Mouse (Mus musculus) skeletal muscle tissue, adult 2 months (tissue): Measurements from ENCODE around the gene Kpna7.

Experiments used
- DNase-seq: peaks from one replicate; pipeline ENCODE4 v3.0.0-alpha.2; 2012; ENCODE audit warnings: low read depth, low spot score

Kpna7 gene

DNA sequence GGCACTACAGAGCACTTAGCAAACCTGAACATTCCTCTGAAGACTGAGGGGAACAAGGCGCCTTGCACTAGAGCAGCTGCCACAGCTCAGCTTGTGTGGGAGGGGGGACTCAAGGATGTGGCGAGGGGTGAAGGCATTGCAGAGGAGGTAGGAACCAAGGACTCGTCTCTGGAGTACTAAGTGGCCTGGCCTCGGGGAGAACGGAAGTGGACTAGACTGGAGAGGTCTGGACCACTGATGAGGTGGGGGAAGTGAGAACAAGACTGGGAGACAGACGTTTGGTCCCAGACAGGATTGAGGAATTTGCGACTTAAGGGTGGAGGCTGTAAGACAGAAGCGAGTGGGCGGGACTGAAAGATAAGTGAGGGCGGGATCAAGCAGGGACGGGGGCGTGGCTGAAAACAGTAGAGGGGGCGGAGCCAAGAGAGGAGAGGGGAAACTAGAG is 120.0 kb downstream of the Kpna7 start:
- no peak for DNase-seq

DNA sequence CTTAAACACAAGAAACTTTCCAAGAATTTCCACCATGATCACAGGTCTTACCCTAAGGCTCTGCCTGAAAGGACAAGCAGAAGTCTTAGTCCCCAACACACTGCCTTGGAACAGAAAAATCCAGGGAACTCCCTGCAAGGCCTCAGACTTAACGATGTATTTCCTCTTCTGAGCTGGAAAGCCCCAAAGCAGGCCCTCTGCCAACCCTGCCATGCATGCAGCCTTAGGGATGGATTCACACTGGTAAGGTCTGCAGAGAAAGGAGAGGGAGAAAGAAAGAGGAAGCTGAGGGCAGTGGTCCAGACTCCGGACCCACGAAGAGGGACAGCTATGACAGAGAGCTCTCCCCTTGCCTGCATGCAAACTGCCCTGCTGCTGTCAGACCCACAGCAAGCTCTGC is 120.4 kb downstream of the Kpna7 start:
- DNase-seq, result no peak

DNA sequence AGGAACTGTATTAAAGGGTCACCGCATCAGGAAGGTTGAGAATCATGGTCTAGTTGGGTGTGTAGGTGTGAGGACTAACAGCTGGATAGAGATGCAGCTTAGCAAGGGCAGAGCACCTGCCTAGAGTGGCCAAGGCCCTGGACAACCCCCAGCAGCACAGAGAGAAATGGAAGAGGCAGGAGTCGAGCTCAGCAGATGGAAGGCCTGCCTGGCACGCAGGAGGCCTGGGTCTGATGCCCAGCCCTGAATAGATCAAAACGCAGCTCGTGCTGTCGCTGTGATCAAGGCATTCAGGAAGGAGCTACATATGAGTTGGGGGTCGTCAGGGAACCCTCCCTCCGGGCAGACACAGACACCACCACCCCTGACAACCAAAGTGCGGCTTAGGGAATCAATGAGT is 125.6 kb downstream of the Kpna7 start:
- DNase-seq, result no peak

DNA sequence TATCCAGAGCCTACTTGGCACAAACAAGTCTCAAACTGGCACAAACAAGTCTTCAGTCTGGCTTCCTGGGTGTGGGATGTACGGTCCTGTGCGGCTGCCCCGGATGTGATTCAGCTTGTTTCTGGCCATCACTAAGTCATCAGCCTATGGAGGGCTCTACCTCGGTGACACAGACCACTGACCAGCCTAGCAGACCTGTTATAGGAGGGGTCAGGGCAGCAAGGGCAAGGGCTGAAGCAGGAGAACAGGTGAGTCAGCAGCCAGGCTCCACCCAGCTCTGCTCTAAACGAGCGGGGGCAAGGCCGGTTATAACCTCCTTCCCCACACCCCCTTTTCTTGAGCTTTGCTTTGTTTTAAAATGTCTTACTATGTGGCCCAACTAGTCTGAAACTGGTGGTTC is 129.4 kb downstream of the Kpna7 start:
- no peak for DNase-seq

DNA sequence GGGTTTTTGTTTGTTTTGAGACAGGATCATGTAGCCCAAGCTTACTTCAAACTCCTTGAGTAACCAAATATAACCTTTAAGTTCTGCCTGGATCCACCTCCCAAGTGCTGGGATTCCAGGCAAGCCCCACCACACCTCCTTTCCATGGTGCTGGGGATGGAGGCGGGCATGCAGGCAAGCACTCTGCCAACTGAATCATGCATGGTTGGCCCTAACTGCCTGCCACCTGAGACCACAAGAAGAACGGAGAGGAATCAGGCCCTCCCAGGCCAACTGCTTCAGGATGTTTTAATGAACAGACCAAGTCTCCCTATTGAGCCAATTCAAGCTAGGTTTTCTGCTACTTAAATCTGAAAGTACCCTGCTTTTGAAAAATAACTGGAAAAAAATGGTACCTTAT is 131.2 kb downstream of the Kpna7 start:
- DNase-seq, result no peak

DNA sequence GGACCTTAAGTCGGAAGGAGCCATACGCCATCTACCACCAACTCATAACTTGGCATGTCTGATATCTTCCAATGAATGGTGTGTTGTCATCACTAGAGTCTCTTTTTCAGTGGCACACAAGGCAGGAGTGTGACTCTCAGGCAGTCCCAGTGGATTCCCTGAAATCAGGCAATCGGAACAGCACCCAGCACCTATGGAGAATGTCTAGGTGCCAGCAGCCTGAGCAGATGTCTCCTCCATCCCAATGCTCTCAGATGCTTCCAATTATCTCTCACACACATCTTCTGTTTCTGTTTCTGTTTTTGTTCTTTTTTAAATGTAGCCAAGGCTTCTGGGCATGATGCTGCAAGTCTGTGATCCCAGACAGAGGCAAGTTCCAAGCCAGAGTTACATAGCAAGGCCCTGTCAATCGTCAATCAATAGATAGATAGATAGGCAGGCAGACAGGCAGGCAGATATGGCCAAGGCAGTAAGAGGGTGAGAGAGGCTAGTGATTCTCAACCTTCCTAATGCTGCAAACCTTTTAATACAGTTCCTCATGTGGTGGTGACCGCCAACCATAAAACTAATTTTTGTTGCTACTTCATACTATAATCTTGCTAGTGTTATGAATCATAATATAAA is 133.3 kb downstream of the Kpna7 start:
- DNase-seq, result no peak

DNA sequence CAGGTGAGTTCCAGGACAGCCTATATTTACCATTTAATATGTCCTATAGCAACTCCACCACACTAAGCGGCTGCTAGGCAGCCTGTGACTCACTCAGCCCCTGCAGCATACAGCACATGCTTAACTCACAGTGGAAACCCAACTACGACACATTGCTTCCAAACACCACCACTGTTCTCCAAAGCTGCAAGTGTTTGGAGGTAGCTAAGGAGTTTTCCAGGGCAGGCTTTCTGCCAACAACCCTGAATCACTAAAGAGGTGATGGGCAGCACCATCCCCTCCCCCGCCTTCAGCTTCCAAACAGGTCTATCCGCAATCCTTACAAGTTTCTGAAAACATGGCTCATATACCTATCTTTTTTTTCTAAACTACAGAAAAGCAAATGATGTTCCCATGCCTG is 134.0 kb downstream of the Kpna7 start:
- DNase-seq, result no peak

DNA sequence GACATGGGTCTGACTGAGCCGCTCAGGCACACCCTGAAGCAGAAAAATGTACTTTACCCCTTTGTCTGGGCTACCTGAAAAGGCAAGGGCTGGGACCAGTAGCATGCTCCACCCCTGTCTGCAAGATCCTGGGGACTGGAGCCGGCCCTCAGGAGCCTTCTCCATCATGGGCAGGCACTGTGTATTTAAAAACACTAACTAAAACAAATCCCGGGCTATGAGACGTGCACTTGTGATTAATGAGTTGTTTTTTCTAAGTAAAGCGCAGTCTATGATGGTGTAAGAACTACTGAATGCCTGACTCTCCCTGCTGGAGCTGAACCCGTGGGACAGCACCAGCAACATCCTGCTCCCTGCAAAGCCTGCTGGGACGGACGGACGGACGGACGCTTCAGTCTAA is 135.4 kb downstream of the Kpna7 start:
- no peak for DNase-seq

DNA sequence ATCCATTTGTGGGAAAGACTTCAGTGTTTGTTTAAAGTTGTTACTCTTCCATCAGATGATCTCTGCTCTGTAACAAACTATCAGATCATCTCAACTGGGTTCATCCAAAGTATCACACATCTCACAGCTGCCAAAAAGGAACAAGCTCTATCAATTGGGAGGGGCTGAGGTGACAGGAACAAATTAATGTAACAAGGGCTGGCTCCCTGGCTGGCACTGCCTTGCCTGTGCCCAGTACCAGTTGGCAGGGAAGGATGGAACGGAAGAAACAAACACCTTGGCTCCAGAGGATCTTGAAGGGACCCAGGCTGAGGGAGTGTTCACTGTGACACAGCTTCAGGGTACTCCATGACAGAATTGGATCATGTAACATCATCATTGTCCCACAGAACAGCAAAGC is 135.8 kb downstream of the Kpna7 start:
- DNase-seq, result no peak

DNA sequence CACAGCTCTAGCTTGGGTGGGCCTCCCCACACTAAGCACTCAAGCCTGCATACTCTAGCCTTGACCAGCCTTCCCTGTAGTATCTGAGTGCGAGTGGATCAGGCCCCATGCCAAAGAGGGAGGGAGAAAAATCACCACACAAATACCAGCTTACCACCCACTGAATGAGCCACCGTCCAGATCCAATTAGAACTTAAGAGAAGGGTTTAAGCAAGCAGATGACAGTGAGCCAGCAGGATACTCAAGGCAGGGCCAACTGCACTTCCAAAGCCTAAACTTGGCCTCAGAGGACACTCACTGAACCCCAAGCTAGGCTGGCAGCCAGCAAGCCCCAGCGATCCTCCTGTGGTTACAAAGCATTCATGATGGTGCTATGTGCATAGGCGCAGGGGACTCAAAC is 137.8 kb downstream of the Kpna7 start:
- DNase-seq, result no peak

DNA sequence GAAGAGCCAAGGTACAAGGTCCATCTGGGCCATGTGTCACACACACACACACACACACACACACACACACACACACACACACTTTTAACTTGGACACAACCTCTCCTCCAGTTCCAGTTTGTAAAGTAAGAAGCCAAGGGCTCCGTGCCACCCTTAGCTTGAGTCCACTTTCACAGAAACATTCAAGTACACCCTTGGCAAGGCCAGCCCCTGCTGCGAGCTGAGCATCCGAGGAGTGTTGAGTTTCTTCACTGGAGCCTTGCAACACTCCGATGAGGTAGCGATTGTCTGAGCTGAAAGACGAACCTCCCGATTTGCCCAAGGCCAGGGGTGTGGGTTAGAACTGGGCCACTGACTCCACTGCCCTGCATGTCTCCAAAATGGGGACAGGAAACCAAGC is 138.9 kb downstream of the Kpna7 start:
- DNase-seq, result peak; percentile 91

DNA sequence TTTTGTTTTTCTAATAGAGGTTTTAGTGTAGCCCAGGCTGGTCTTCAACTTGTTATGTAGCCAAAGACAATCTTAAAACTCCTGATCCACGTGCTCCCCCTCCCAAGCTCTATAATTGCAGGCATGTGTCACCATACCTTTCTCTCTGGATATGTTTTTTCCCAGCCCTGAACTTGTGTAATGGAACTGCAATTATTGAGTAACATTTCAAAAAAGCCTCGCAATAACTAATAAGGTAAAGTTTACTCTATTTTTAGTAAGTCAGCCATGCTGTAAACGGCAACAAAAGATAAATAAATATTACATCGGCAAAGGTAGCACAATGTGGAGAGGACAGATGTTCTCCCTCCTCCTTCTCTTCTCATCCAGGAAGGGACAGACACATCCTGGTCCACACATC is 139.5 kb downstream of the Kpna7 start:
- no peak for DNase-seq

DNA sequence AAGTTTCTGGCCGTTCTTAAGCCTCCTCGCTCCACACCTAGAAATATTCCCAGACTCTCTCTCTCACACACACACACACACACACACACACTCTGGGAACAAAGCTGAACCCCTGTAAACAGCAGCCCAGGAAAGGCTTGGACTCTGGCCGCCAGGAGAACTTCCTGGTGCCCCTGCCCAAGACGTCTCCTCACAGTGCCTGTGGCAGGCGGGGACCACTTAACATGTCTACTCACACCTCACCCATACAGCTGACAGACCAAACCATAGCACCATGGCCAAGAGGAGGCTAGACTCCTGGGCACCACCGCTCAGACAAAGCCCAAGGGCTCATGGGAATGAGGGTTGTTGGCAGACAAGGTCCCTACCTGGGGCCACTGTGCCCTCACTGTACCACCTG is 140.5 kb downstream of the Kpna7 start:
- DNase-seq, result no peak

DNA sequence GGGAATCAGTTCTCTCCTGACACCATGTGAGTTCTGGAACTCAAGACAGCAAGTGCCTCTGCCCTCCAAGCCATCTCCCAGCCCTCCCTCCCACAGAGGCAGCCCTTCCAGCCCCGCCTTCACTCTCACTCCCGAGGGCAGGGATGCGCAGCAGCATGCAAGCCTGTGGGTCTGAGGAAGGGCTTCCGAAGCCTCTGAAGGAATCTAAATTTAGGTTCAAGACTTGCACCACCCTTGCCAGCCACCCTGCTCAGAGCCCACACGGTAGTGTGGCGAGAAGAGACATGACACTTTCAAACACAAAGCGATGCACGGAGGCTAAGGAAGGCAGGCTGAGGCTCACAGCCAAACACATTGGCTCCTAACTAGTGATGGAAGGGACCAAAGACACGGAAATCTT is 141.4 kb downstream of the Kpna7 start:
- DNase-seq, result no peak

DNA sequence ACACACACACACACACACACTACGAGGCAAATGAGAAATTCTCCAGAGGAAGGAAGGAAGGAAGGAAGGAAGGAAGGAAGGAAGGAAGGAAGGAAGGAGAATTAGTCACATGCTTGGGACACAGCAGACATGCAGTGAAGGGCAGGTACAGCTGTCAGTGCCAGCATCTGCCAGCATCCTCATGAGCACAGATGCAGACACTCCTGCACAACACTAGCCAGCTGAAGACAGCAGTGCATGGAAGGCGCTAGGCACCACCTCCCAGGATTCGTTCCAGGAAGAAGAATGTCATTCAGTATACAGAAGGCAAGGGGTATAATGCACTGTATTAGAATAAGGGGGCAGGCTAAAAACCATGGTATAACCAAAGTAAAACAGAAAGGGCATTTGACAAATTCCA is 142.9 kb downstream of the Kpna7 start:
- no peak for DNase-seq

DNA sequence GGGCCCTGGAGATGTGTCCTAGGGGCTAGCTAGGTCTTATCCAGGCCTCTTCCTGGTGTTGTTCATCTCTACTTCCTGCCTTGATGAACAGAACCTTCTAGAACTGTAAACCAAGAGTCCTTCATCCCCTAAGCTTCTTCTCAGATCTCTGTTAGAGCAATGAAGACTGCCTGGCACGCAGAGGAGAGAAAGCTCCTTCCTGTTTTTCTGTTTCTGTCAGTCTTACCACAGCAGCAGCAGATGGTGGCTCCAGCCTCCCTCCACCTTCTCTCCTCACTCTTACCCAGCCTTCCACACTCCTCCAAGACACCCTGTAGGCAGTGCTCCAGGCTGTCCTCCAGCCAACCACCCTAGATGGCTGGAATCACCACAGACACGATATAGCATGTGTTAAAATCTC is 146.5 kb downstream of the Kpna7 start:
- DNase-seq, result no peak
